Mouse (Mus musculus) forebrain, embryonic 14.5 days (tissue): ENCODE results near the gene Stx18. TPM values are rescaled to one million over a fixed set of nuclear protein-coding genes. Genes with fewer than 3 reads are reported as not detected.

Source experiments
- ATAC-seq: fragments of 200-750 bp; cut with Nextera tagmentation; 2 replicates; pipeline ENCODE4 v1.8.0; 2017; ENCODE audit warnings: mild to moderate bottlenecking, moderate library complexity
- DNase-seq: peaks from one replicate; pipeline ENCODE4 v3.0.0-alpha.2; 2015; ENCODE audit warnings: low spot score
- H3K27ac ChIP-seq: fragments of 300-500 bp; sonication (generic); 2 replicates; pipeline ENCODE4 v1.5.1; 2014; ENCODE audit warnings: low read depth, mild to moderate bottlenecking, control low read depth, low read length, moderate library complexity
- H3K27me3 ChIP-seq: fragments of 300-500 bp; sonication (generic); replicated peaks from 2 replicates; pipeline ENCODE4 v1.6.1; 2014; ENCODE audit warnings: low read length, control low read depth, mixed read lengths; ENCODE audit not compliant: control insufficient read depth, insufficient read depth
- H3K36me3 ChIP-seq: fragments of 300-500 bp; sonication (generic); 2 replicates; pipeline ENCODE4 v1.6.1; 2014; ENCODE audit warnings: low read length, control low read depth; ENCODE audit not compliant: control insufficient read depth, insufficient read depth
- H3K4me1 ChIP-seq: fragments of 300-500 bp; sonication (generic); 2 replicates; pipeline ENCODE4 v1.6.1; 2014; ENCODE audit warnings: antibody characterized with exemption, low read length, control low read depth; ENCODE audit not compliant: control insufficient read depth, insufficient read depth
- H3K4me2 ChIP-seq: fragments of 300-500 bp; sonication (generic); 2 replicates; pipeline ENCODE4 v1.6.1; 2014; ENCODE audit warnings: mild to moderate bottlenecking, control low read depth, low read length
- H3K4me3 ChIP-seq: fragments of 300-500 bp; sonication (generic); 2 replicates; pipeline ENCODE4 v1.5.1; 2014; ENCODE audit warnings: low read depth, low read length, control low read depth
- H3K9ac ChIP-seq: fragments of 300-500 bp; sonication (generic); 2 replicates; pipeline ENCODE4 v1.6.1; 2014; ENCODE audit warnings: mild to moderate bottlenecking, low read length, control low read depth, moderate library complexity
- H3K9me3 ChIP-seq: fragments of 300-500 bp; sonication (generic); replicated peaks from 2 replicates; pipeline ENCODE4 v1.6.1; 2016; ENCODE audit warnings: low read length, control low read depth, mixed read lengths; ENCODE audit not compliant: control insufficient read depth
- WGBS: fragments of 180-500 bp; shearing (Covaris S2); extraction: QIAGEN DNeasy Blood & Tissue Kit; methylation state at CpG from one replicate; pipeline ENCODE4 v1.1.7; 2014; 5-methylcytosine and 5-hydroxymethylcytosine counted together
- polyA plus RNA-seq: library from polyadenylated mRNA; unstranded; fragments of >200 nt; fragmentation: Nextera tagmentation; extraction: Ambion mirVana; gene quantifications from 2 replicates; pipeline ENCODE4 v1.2.1, GENCODE M21; 2014

The Stx18 gene
- polyA plus RNA-seq, 1 experiment from 2014 or later, result 39.6 TPM

GRCm38 (mm10) chr5:38099139-38099676 is 60.7 kb downstream of the Stx18 start:
- Histone ChIP-seq H3K36me3 (no peaks in the 10 kb centered on the region), H3K9me3 (no peaks in the 10 kb centered on the region), H3K4me1 (no peaks in the 10 kb centered on the region), H3K4me2 (no peak overlapping the region), H3K9ac (no peak overlapping the region), H3K4me3 (no peak overlapping the region), H3K27ac (no peak overlapping the region), H3K27me3 (no peaks in the 10 kb centered on the region)
- no peak for ATAC-seq
- WGBS, result 67% methylated on average over 2 of the region's 2 CpGs
- DNase-seq, result no peak

- ATAC-seq, result no peak
- no peaks in the 10 kb centered on the region for H3K9me3 ChIP-seq
- H3K27me3 ChIP-seq, result no peaks in the 10 kb centered on the region
- H3K4me2 ChIP-seq, result no peak overlapping the region
- H3K4me3 ChIP-seq, result no peak overlapping the region
- H3K4me1 ChIP-seq, result no peaks in the 10 kb centered on the region
- H3K9ac ChIP-seq, result no peak overlapping the region
- no peak for DNase-seq
- H3K36me3 ChIP-seq, result peaks cover 14% of the 10 kb centered on the region; the same call in 1 of the 2 replicates
- WGBS, result 83% methylated on average over 2 of the region's 2 CpGs
- no peak overlapping the region for H3K27ac ChIP-seq
Measured at GRCm38 (mm10) chr5:38102945-38103344, 64.4 kb downstream of the Stx18 start.

GRCm38 (mm10) chr5:38106080-38106697 is 67.6 kb downstream of the Stx18 start:
- DNase-seq (no peak), ATAC-seq (no peak)
- Histone ChIP-seq H3K27me3 (no peaks in the 10 kb centered on the region), H3K27ac (no peak overlapping the region), H3K4me2 (no peak overlapping the region), H3K4me1 (no peaks in the 10 kb centered on the region), H3K9me3 (no peaks in the 10 kb centered on the region), H3K4me3 (no peak overlapping the region), H3K36me3 (peaks cover 14% of the 10 kb centered on the region; the same call in 1 of the 2 replicates), H3K9ac (no peak overlapping the region)
- WGBS, result 91% methylated on average over 14 of the region's 14 CpGs

- H3K9ac ChIP-seq, result no peak overlapping the region
- H3K4me1 ChIP-seq, result no peaks in the 10 kb centered on the region
- no peaks in the 10 kb centered on the region for H3K9me3 ChIP-seq
- no peak overlapping the region for H3K4me2 ChIP-seq
- H3K27me3 ChIP-seq, result no peaks in the 10 kb centered on the region
- WGBS, result 84% methylated on average over 10 of the region's 10 CpGs
- H3K27ac ChIP-seq, result no peak overlapping the region
- H3K36me3 ChIP-seq, result peaks cover 14% of the 10 kb centered on the region; the same call in 1 of the 2 replicates
- ATAC-seq (no peak), DNase-seq (no peak)
- no peak overlapping the region for H3K4me3 ChIP-seq
Measured at GRCm38 (mm10) chr5:38106807-38107206, 68.3 kb downstream of the Stx18 start.

- 98% methylated on average over 2 of the region's 2 CpGs for WGBS
- no peak overlapping the region for H3K27ac ChIP-seq
- peaks cover 20% of the 10 kb centered on the region for H3K36me3 ChIP-seq
- no peak overlapping the region for H3K9ac ChIP-seq
- no peaks in the 10 kb centered on the region for H3K4me1 ChIP-seq
- ATAC-seq, result no peak
- no peak for DNase-seq
- no peak overlapping the region for H3K4me3 ChIP-seq
- H3K27me3 ChIP-seq, result no peaks in the 10 kb centered on the region
- no peaks in the 10 kb centered on the region for H3K9me3 ChIP-seq
- H3K4me2 ChIP-seq, result no peak overlapping the region
Measured at GRCm38 (mm10) chr5:38114526-38114925, 76.0 kb downstream of the Stx18 start.

- DNase-seq, result no peak
- H3K4me3 ChIP-seq, result no peak overlapping the region
- WGBS, result 83% methylated on average over 1 of the region's 1 CpGs
Measured at GRCm38 (mm10) chr5:38117056-38117455, 78.5 kb downstream of the Stx18 start.

GRCm38 (mm10) chr5:38119268-38119667 is 80.7 kb downstream of the Stx18 start:
- Histone ChIP-seq H3K9me3 (no peaks in the 10 kb centered on the region), H3K9ac (no peak overlapping the region), H3K4me1 (no peaks in the 10 kb centered on the region), H3K27me3 (no peaks in the 10 kb centered on the region), H3K4me2 (no peak overlapping the region), H3K4me3 (no peak overlapping the region), H3K36me3 (peaks cover 23% of the 10 kb centered on the region), H3K27ac (no peak overlapping the region)
- 93% methylated on average over 5 of the region's 5 CpGs for WGBS
- no peak for DNase-seq
- ATAC-seq, result no peak

More at GRCm38 (mm10) chr5:38117056-38117455, 78.5 kb downstream of the Stx18 start:
- no peaks in the 10 kb centered on the region for H3K4me1 ChIP-seq
- H3K27ac ChIP-seq, result no peak overlapping the region
- no peaks in the 10 kb centered on the region for H3K9me3 ChIP-seq
- no peaks in the 10 kb centered on the region for H3K27me3 ChIP-seq
- no peak for ATAC-seq
- H3K4me2 ChIP-seq, result no peak overlapping the region
- H3K9ac ChIP-seq, result no peak overlapping the region
- peaks cover 23% of the 10 kb centered on the region for H3K36me3 ChIP-seq

- 86% methylated on average over 7 of the region's 7 CpGs for WGBS
- Histone ChIP-seq H3K9ac (no peak overlapping the region), H3K27me3 (no peaks in the 10 kb centered on the region), H3K4me3 (no peak overlapping the region), H3K4me1 (no peaks in the 10 kb centered on the region), H3K4me2 (no peak overlapping the region), H3K36me3 (peaks cover 20% of the 10 kb centered on the region), H3K27ac (no peak overlapping the region), H3K9me3 (no peaks in the 10 kb centered on the region)
- DNase-seq (no peak), ATAC-seq (no peak)
Measured at GRCm38 (mm10) chr5:38121699-38122098, 83.2 kb downstream of the Stx18 start.

- Histone ChIP-seq H3K9me3 (no peaks in the 10 kb centered on the region), H3K27me3 (no peaks in the 10 kb centered on the region), H3K4me1 (no peaks in the 10 kb centered on the region), H3K36me3 (peaks cover 16% of the 10 kb centered on the region), H3K4me3 (no peak overlapping the region), H3K27ac (no peak overlapping the region), H3K9ac (no peak overlapping the region), H3K4me2 (no peak overlapping the region)
- DNase-seq, result no peak
- 86% methylated on average over 13 of the region's 13 CpGs for WGBS
- ATAC-seq, result peak; percentile 46; the same call in 1 of the 2 replicates
Measured at GRCm38 (mm10) chr5:38126519-38127306, 88.2 kb downstream of the Stx18 start.
